Mouse (Mus musculus): ENCODE data around the gene Crmp1.

- TF ChIP-seq CTCF (IDR thresholded peaks at IDR 0.05; ENCODE audit: low read depth) (no peak), EP300 (IDR thresholded peaks at IDR 0.05; ENCODE audit: low read depth) (no peak)
Observed at GRCm38 (mm10) chr5:37336485-37337105, 94.9 kb downstream of the Crmp1 start, which contains the start of gene Evc.
